Mouse (Mus musculus): ENCODE results near the gene Rbfox1. TPM values are rescaled to one million over a fixed set of nuclear protein-coding genes. Genes with fewer than 3 reads are reported as not detected.

Gene Rbfox1
- total RNA-seq, 2 experiments from 2014 or later = 54.9 to 55.6 TPM

GRCm38 (mm10) chr16:6557726-6558125, 672.6 kb downstream of the Rbfox1 start:
- DNase-seq = no peak
- intact Hi-C loops (cut with DNase I) = no loop called here

GRCm38 (mm10) chr16:6584700-6585099, 699.5 kb downstream of the Rbfox1 start:
- intact Hi-C loops (cut with DNase I) = no loop called here
- no peak for DNase-seq

GRCm38 (mm10) chr16:6585204-6585603, 700.0 kb downstream of the Rbfox1 start:
- no peak for DNase-seq
- intact Hi-C loops (cut with DNase I) = no loop called here

GRCm38 (mm10) chr16:6616526-6616925, 731.4 kb downstream of the Rbfox1 start:
- intact Hi-C loops (cut with DNase I) = no loop called here
- no peak for DNase-seq

GRCm38 (mm10) chr16:6640330-6640729, 755.2 kb downstream of the Rbfox1 start:
- intact Hi-C loops (cut with DNase I) = no loop called here

GRCm38 (mm10) chr16:6646941-6647340, 761.8 kb downstream of the Rbfox1 start:
- intact Hi-C loops (cut with DNase I) = no loop called here
- DNase-seq = no peak

More at GRCm38 (mm10) chr16:6640330-6640729, 755.2 kb downstream of the Rbfox1 start:
- DNase-seq = no peak

- DNase-seq = no peak
- intact Hi-C loops (cut with DNase I) = no loop called here
Observed at GRCm38 (mm10) chr16:6648753-6649152, 763.6 kb downstream of the Rbfox1 start.

GRCm38 (mm10) chr16:6658594-6658993, 773.4 kb downstream of the Rbfox1 start:
- no peak for DNase-seq
- intact Hi-C loops (cut with DNase I) = no loop called here

GRCm38 (mm10) chr16:6686076-6686757, 801.1 kb downstream of the Rbfox1 start:
- DNase-seq = no peak
- intact Hi-C loops (cut with DNase I) = no loop called here

- intact Hi-C loops (cut with DNase I) = no loop called here
Observed at GRCm38 (mm10) chr16:6704847-6705246, 819.7 kb downstream of the Rbfox1 start.

GRCm38 (mm10) chr16:6712341-6712740, 827.2 kb downstream of the Rbfox1 start:
- intact Hi-C loops (cut with DNase I) = no loop called here
- DNase-seq = no peak

More at GRCm38 (mm10) chr16:6704847-6705246, 819.7 kb downstream of the Rbfox1 start:
- no peak for DNase-seq

GRCm38 (mm10) chr16:6715245-6715644, 830.1 kb downstream of the Rbfox1 start:
- intact Hi-C loops (cut with DNase I) = no loop called here
- no peak for DNase-seq

- intact Hi-C loops (cut with DNase I) = no loop called here
- DNase-seq = peak; percentile 39 to 57
Observed at GRCm38 (mm10) chr16:6716214-6716911, 831.2 kb downstream of the Rbfox1 start.

GRCm38 (mm10) chr16:6719027-6719426, 833.9 kb downstream of the Rbfox1 start:
- DNase-seq = no peak
- intact Hi-C loops (cut with DNase I) = no loop called here

- DNase-seq = no peak
- intact Hi-C loops (cut with DNase I) = no loop called here
Observed at GRCm38 (mm10) chr16:6732646-6733045, 847.5 kb downstream of the Rbfox1 start.

- DNase-seq = no peak
- intact Hi-C loops (cut with DNase I) = no loop called here
Observed at GRCm38 (mm10) chr16:6733427-6733826, 848.3 kb downstream of the Rbfox1 start.

- intact Hi-C loops (cut with DNase I) = no loop called here
- no peak for DNase-seq
Observed at GRCm38 (mm10) chr16:6736566-6736965, 851.4 kb downstream of the Rbfox1 start.

- intact Hi-C loops (cut with DNase I) = no loop called here
- DNase-seq = no peak
Observed at GRCm38 (mm10) chr16:6736998-6737397, 851.8 kb downstream of the Rbfox1 start.

GRCm38 (mm10) chr16:6746116-6746515, 861.0 kb downstream of the Rbfox1 start:
- intact Hi-C loops (cut with DNase I) = no loop called here
- DNase-seq = no peak

- DNase-seq = no peak
- intact Hi-C loops (cut with DNase I) = no loop called here
Observed at GRCm38 (mm10) chr16:6750491-6750890, 865.3 kb downstream of the Rbfox1 start.

- DNase-seq = no peak
- intact Hi-C loops (cut with DNase I) = no loop called here
Observed at GRCm38 (mm10) chr16:6754847-6755246, 869.7 kb downstream of the Rbfox1 start.
